In the genomic region with DNA sequence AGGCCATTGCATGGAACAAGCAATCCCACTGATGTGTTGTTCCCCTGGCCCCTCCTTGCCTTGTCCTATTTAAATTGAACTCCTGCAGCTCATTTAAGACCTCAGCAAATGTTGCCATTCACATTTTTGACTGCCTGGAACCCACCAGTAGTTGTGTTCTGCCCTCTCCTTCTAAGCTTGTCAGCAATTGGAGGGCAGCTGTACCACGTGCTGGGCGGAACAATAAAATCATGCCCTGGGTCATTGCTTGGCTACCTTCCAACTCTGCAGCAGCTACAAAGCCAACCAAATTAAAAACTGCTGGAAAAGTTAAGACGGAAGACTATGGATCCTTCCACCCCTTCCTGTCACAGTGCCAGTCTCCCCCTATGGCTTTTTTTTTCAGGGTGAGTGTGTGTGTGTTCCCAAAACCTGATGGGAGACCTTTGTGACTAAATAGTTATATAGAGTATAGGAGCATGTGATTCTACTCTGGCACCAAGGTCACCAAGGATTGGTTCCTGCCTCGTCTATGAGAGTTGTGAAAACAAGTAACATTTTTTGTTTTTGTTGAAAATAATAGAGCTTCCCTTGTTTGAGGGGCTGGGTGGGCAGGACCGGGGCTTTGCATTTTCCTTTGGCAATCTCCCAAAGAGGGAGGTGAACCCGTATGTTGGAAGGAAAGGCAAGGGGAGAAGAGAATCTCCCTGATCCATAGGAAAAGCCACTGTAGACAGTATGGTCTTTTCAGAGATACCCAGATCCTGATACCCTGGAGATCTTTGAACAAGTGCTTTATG, we compare ENCODE assay signal across 9 mouse cellular contexts.
DNase-seq lines count a peak whose midpoint lies in the region; ATAC-seq lines count a peak whose summit lies in the region.
"Had no signal": no experiment of that assay in that cellular context is flagged by ENCODE, and none has a peak within 500 bp of the region (broad histone marks: within the 10 kb centered on the region; RNA-seq: fewer than 3 reads in every experiment).

No protein-coding gene starts in this region.

- no peak overlapping the region for H3K4me3 ChIP-seq in midbrain, embryonic 14.5 days (replicated peaks; ENCODE audit: low read depth, low read length)
- no peak overlapping the region for H3K4me3 ChIP-seq in midbrain, embryonic 15.5 days
- no peak overlapping the region for H3K4me3 ChIP-seq in stomach, embryonic 16.5 days (replicated peaks; ENCODE audit: low read length)
- H3K4me3 ChIP-seq: myocyte had no signal

- H3K4me2 ChIP-seq in midbrain, embryonic 14.5 days (ENCODE audit: low read length), result no peak overlapping the region
- H3K4me2 ChIP-seq in midbrain, embryonic 15.5 days, result no peak overlapping the region
- H3K4me2 ChIP-seq in stomach, embryonic 16.5 days (ENCODE audit: low read depth, low read length), result no peak overlapping the region

- WGBS in midbrain, embryonic 14.5 days, result 52% methylated on average over 6 of the region's 6 CpGs
- 45% methylated on average over 6 of the region's 6 CpGs for WGBS in midbrain, embryonic 15.5 days
- 31% methylated on average over 6 of the region's 6 CpGs for WGBS in stomach, embryonic 16.5 days

- H3K9me3 ChIP-seq in midbrain, embryonic 14.5 days (ENCODE audit: control insufficient read depth, low read length), result no peaks in the 10 kb centered on the region
- H3K9me3 ChIP-seq in midbrain, embryonic 15.5 days, result no peaks in the 10 kb centered on the region
- no peaks in the 10 kb centered on the region for H3K9me3 ChIP-seq in stomach, embryonic 16.5 days (replicated peaks; ENCODE audit: control insufficient read depth, low read length)

- DNase-seq in adrenal gland, adult (ENCODE audit: inconsistent age in 2 of 2, low spot score in 1 of 2), result peak; percentile 34 to 72
- DNase-seq in adrenal gland, postnatal 25 days, result no peak
- peak; percentile 61 for DNase-seq in midbrain, embryonic 14.5 days
- DNase-seq in kidney, postnatal 14 days, result peak; percentile 78
- no peak for DNase-seq in layer of hippocampus, postnatal 14 days (ENCODE audit: low spot score in 2 of 2)
- no peak for DNase-seq in urinary bladder, postnatal 36 days (ENCODE audit: low spot score in 2 of 2)

- H3K27ac ChIP-seq in midbrain, embryonic 14.5 days (replicated peaks; ENCODE audit: low read depth, low read length), result no peak overlapping the region
- no peak overlapping the region for H3K27ac ChIP-seq in midbrain, embryonic 15.5 days
- peak overlapping the region; percentile 29; the same call in 1 of the 2 replicates for H3K27ac ChIP-seq in stomach, embryonic 16.5 days (ENCODE audit: low read length)

- H3K9ac ChIP-seq in midbrain, embryonic 14.5 days (replicated peaks; ENCODE audit: low read length), result no peak overlapping the region
- no peak overlapping the region for H3K9ac ChIP-seq in midbrain, embryonic 15.5 days
- H3K9ac ChIP-seq in stomach, embryonic 16.5 days (ENCODE audit: low read length), result no peak overlapping the region

- no peaks in the 10 kb centered on the region for H3K4me1 ChIP-seq in midbrain, embryonic 14.5 days (ENCODE audit: control insufficient read depth, insufficient read depth, low read length)
- 0 out of 2 replicates have a peak, but pooled peaks cover 4% of the 10 kb centered on the region for H3K4me1 ChIP-seq in midbrain, embryonic 15.5 days
- peaks cover 21% of the 10 kb centered on the region for H3K4me1 ChIP-seq in stomach, embryonic 16.5 days (ENCODE audit: control insufficient read depth, insufficient read depth, low read length)

- ATAC-seq in midbrain, embryonic 14.5 days (ENCODE audit: low FRiP score, low TSS enrichment), result no peak
- no peak for ATAC-seq in midbrain, embryonic 15.5 days (replicated peaks)
- peak; percentile 49; the same call in 1 of the 2 replicates for ATAC-seq in stomach, embryonic 16.5 days (ENCODE audit: insufficient read depth, low FRiP score)

- H3K27me3 ChIP-seq in midbrain, embryonic 14.5 days (ENCODE audit: control insufficient read depth, insufficient read depth, low read length), result no peaks in the 10 kb centered on the region
- H3K27me3 ChIP-seq in midbrain, embryonic 15.5 days (replicated peaks), result no peaks in the 10 kb centered on the region
- no peaks in the 10 kb centered on the region for H3K27me3 ChIP-seq in stomach, embryonic 16.5 days (ENCODE audit: control insufficient read depth, insufficient read depth, low read length)

- H3K36me3 ChIP-seq in midbrain, embryonic 14.5 days (ENCODE audit: control insufficient read depth, insufficient read depth, low read length), result no peaks in the 10 kb centered on the region
- H3K36me3 ChIP-seq in midbrain, embryonic 15.5 days (replicated peaks), result no peaks in the 10 kb centered on the region
- no peaks in the 10 kb centered on the region for H3K36me3 ChIP-seq in stomach, embryonic 16.5 days (ENCODE audit: control insufficient read depth, insufficient read depth, low read length)

Comparison
In these comparisons a context has a peak if more than half of its experiments do, and no peak if none do; other contexts are left out.
1. DNase-seq: peak in adrenal gland, adult (2 of 2), midbrain, embryonic 14.5 days (single experiment) and kidney, postnatal 14 days (single experiment); none in adrenal gland, postnatal 25 days (single experiment), layer of hippocampus, postnatal 14 days (0 of 2) and urinary bladder, postnatal 36 days (0 of 2).